Mouse (Mus musculus) heart, adult 2 months (tissue): ENCODE measurements at regions not wholly inside any gene's neighbourhood (a gene's known extent, or its start where the extent isn't known, plus 50 kb on each side); places are given as distances from the start of the nearest gene placed in this dataset.

Experiments used
- DNase-seq, 2 experiments: peaks; one replicate each; pipeline ENCODE4 v3.0.0; 2021
- H3K27ac ChIP-seq: fragments of 200-600 bp; 2 replicates; pipeline ENCODE4 v1.8.1; 2022
- H3K27me3 ChIP-seq: fragments of 200-500 bp; 2 replicates; pipeline ENCODE4 v1.6.1; 2012; ENCODE audit warnings: mild to moderate bottlenecking, low read length, inconsistent platforms, mixed read lengths; ENCODE audit not compliant: control insufficient read depth, insufficient read depth
- H3K36me3 ChIP-seq: fragments of 200-500 bp; 2 replicates; pipeline ENCODE4 v1.6.1; 2012; ENCODE audit warnings: low read length, inconsistent platforms; ENCODE audit not compliant: control insufficient read depth, insufficient read depth
- H3K4me1 ChIP-seq: fragments of 200-500 bp; 2 replicates; pipeline ENCODE4 v1.6.1; 2011; ENCODE audit warnings: low read length; ENCODE audit not compliant: control insufficient read depth, insufficient read depth
- H3K4me3 ChIP-seq: fragments of 200-600 bp; 2 replicates; pipeline ENCODE4 v1.8.1; 2022
- H3K79me2 ChIP-seq: fragments of 200-500 bp; replicated peaks from 2 replicates; pipeline ENCODE4 v1.6.1; 2012; ENCODE audit warnings: mild to moderate bottlenecking, inconsistent platforms, low read length, moderate library complexity, mixed read lengths; ENCODE audit not compliant: control insufficient read depth, insufficient read depth
- H3K9ac ChIP-seq: fragments of 200-500 bp; 2 replicates; pipeline ENCODE4 v1.6.1; 2012; ENCODE audit warnings: low read depth, mild to moderate bottlenecking, control low read depth, inconsistent platforms, low read length, mixed read lengths
- CTCF ChIP-seq: fragments of 200-600 bp; IDR thresholded peaks from 2 replicates; pipeline ENCODE4 v1.8.1; 2022; ENCODE audit warnings: antibody characterized with exemption, mild to moderate bottlenecking, moderate library complexity
- EP300 ChIP-seq: fragments of 200-500 bp; IDR thresholded peaks from 2 replicates; pipeline ENCODE4 v1.6.1; 2011; ENCODE audit warnings: low read depth, low read length, control low read depth; ENCODE audit not compliant: insufficient read depth
- POLR2A ChIP-seq: fragments of 200-500 bp; IDR thresholded peaks from 2 replicates; pipeline ENCODE4 v1.6.1; 2011; ENCODE audit warnings: mild to moderate bottlenecking, low read depth, low read length, control low read depth; ENCODE audit not compliant: insufficient read depth
- WGBS: fragments of 180-500 bp; shearing (Covaris S2); methylation state at CpG from one replicate; pipeline ENCODE4 v1.1.7; 2018; 5-methylcytosine and 5-hydroxymethylcytosine counted together
- intact Hi-C: fragments of 180-260 bp; cut with DNase I; formaldehyde crosslinking; loops from one replicate; pipeline ENCODE4 v1.15.1; 2025

DNA sequence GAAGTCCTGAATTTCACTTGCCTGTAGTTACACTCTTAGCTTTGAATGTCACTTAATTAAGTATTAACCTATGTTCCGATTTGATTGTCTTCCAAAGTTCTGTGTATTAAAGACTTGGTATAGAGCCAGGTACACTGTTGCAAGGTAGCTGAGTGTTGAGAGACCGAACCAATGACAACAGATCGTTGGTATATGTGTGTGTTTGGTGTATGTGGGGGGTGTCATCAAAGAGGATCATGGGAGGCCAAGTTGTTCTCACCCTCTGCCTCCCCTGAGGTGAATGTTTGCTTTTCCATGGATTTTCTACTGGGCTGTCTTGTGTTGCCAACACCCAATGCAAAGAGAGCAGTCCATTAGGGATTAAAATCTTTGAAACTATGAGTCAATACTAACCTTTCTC lies 135.1 kb upstream of the Ccdc122 start:
- DNase-seq: no peak
- H3K36me3 ChIP-seq: no peaks in the 10 kb centered on the region
- TF ChIP-seq POLR2A (no peak), CTCF (no peak), EP300 (no peak)
- no peak overlapping the region for H3K4me3 ChIP-seq
- intact Hi-C loops: no loop called here
- peaks cover 2% of the 10 kb centered on the region for H3K4me1 ChIP-seq
- WGBS: 83% methylated on average over 3 of the region's 3 CpGs
- H3K27me3 ChIP-seq: no peaks in the 10 kb centered on the region
- no peaks in the 10 kb centered on the region for H3K79me2 ChIP-seq
- H3K27ac ChIP-seq: no peak overlapping the region
- no peak overlapping the region for H3K9ac ChIP-seq

GRCm38 (mm10) chr14:76899331-76899730 lies 137.2 kb upstream of the Ccdc122 start:
- H3K4me1 ChIP-seq: peaks cover 2% of the 10 kb centered on the region
- 48% methylated on average over 3 of the region's 3 CpGs for WGBS
- H3K27ac ChIP-seq: no peak overlapping the region
- no peak overlapping the region for H3K4me3 ChIP-seq
- H3K36me3 ChIP-seq: no peaks in the 10 kb centered on the region
- no peaks in the 10 kb centered on the region for H3K27me3 ChIP-seq
- intact Hi-C loops: no loop called here
- no peaks in the 10 kb centered on the region for H3K79me2 ChIP-seq
- no peak for DNase-seq
- no peak for TF ChIP-seq EP300
- TF ChIP-seq POLR2A: no peak
- no peak for TF ChIP-seq CTCF
- no peak overlapping the region for H3K9ac ChIP-seq

DNA sequence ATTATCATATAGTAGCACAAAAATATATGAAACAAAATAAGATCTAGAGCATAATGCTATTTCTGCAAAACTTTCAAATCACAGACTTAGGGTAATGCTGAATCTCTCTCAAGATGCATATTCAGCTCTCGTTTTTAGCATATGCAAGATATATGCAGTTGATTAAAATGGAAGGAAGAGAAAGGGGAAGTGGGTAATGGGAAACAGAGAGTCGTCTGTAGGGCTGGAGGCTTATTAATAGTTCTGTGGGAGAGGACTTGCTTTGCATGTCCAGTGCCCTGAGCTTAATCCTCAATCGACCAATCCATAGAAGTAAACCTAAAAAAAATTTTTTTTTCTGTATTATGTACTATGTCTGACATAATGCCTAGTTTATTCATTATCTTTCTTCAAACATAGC lies 148.9 kb upstream of the Ccdc122 start:
- 62% methylated on average over 3 of the region's 3 CpGs for WGBS
- no peak overlapping the region for H3K4me3 ChIP-seq
- no peak overlapping the region for H3K9ac ChIP-seq
- H3K79me2 ChIP-seq: no peaks in the 10 kb centered on the region
- H3K27ac ChIP-seq: no peak overlapping the region
- H3K27me3 ChIP-seq: no peaks in the 10 kb centered on the region
- H3K4me1 ChIP-seq: peaks cover 2% of the 10 kb centered on the region; the same call in 1 of the 2 replicates
- H3K36me3 ChIP-seq: no peaks in the 10 kb centered on the region
- DNase-seq: no peak
- TF ChIP-seq EP300: no peak
- no peak for TF ChIP-seq POLR2A
- TF ChIP-seq CTCF: no peak
- intact Hi-C loops: no loop called here

DNA sequence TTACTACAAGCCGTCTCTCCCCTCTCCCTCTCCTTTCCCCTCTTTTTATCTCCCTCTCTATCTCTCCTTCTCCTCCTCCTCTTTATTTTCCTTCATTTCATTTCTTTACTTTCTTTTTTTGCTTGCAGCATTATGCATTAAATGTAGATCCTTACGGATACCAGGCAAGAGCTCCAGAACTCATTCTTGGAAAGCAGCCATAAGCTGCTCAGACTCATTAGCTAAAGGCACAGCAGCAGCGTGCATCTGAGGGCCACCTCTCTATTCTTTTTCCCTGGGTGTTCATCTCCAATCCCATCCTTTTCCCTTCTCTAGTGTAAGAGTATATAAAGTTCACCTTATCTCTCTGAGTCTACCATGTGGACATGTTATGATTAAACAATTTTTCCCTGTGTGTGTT lies 149.4 kb upstream of the Ccdc122 start:
- intact Hi-C loops: no loop called here
- DNase-seq: no peak
- Histone ChIP-seq H3K79me2 (no peaks in the 10 kb centered on the region), H3K4me3 (no peak overlapping the region), H3K4me1 (peaks cover 4% of the 10 kb centered on the region; the same call in 1 of the 2 replicates), H3K36me3 (no peaks in the 10 kb centered on the region), H3K27me3 (no peaks in the 10 kb centered on the region), H3K9ac (no peak overlapping the region), H3K27ac (no peak overlapping the region)
- TF ChIP-seq POLR2A (no peak), EP300 (no peak), CTCF (no peak)
- WGBS: 49% methylated on average over 3 of the region's 3 CpGs

DNA sequence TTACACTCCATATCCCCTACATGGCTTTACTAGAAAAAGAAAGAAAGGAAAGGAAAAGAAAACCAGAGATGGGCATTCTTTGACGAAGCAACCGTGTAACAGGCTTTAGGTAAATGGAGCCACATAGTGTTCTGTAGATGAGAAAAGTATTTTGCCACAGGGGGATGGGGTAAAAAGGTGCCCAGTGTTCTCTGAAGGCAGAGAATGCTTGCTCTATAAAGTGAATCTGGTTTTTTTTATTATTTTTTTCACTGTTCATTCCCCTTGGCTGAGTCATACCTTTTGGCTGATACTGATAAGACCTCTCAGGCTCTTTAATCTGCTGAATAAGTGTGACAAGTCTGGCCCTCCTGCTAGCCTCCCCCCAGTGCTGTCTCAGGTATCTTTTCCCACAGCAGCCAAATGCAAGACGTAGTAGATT lies 153.3 kb upstream of the Ccdc122 start:
- H3K27me3 ChIP-seq: no peaks in the 10 kb centered on the region
- TF ChIP-seq EP300: no peak
- no peak for TF ChIP-seq CTCF
- no peak for TF ChIP-seq POLR2A
- H3K36me3 ChIP-seq: no peaks in the 10 kb centered on the region
- intact Hi-C loops: loop anchor here (2.0 kb wide), 1 partner anchor 126 kb away; no protein-coding TSS in a partner anchor
- no peak overlapping the region for H3K9ac ChIP-seq
- peaks cover 4% of the 10 kb centered on the region; the same call in 1 of the 2 replicates for H3K4me1 ChIP-seq
- H3K4me3 ChIP-seq: no peak overlapping the region
- peak overlapping the region; percentile 62 for H3K27ac ChIP-seq
- H3K79me2 ChIP-seq: no peaks in the 10 kb centered on the region
- no peak for DNase-seq
- WGBS: 53% methylated on average over 3 of the region's 3 CpGs

GRCm38 (mm10) chr14:76882711-76883171 lies 153.8 kb upstream of the Ccdc122 start:
- intact Hi-C loops: loop anchor here (1.0 to 2.0 kb wide), 2 partner anchors 69 to 126 kb away; no protein-coding TSS in a partner anchor
- peaks cover 4% of the 10 kb centered on the region; the same call in 1 of the 2 replicates for H3K4me1 ChIP-seq
- H3K27ac ChIP-seq: peak overlapping the region; percentile 62

More at GRCm38 (mm10) chr14:76882711-76883171, 153.8 kb upstream of the Ccdc122 start:
- peak; percentile 74 to 85 for DNase-seq
- WGBS: 19% methylated on average over 5 of the region's 5 CpGs
- 0 out of 2 replicates have a peak, but pooled peaks have one; percentile 9 for TF ChIP-seq CTCF
- TF ChIP-seq POLR2A: no peak
- TF ChIP-seq EP300: peak; percentile 86
- Histone ChIP-seq H3K79me2 (no peaks in the 10 kb centered on the region), H3K27me3 (no peaks in the 10 kb centered on the region), H3K9ac (no peak overlapping the region), H3K36me3 (no peaks in the 10 kb centered on the region), H3K4me3 (no peak overlapping the region)
